Mouse (Mus musculus) hindbrain, embryonic 12.5 days (tissue): ENCODE results near the gene Mcu. TPM values are rescaled to one million over a fixed set of nuclear protein-coding genes. Genes with fewer than 3 reads are reported as not detected.
A peak's percentile ranks its signal among the peaks of the same experiment; 100 is the strongest.

Experiments used
- ATAC-seq: fragments of 200-750 bp; cut with Nextera tagmentation; 2 replicates; pipeline ENCODE4 v1.8.0; 2017; ENCODE audit warnings: moderate TSS enrichment; ENCODE audit not compliant: low FRiP score
- H3K27ac ChIP-seq: fragments of 300-500 bp; sonication (generic); 2 replicates; pipeline ENCODE4 v1.5.1; 2016; ENCODE audit warnings: mild to moderate bottlenecking
- H3K27me3 ChIP-seq: fragments of 300-500 bp; sonication (generic); 2 replicates; pipeline ENCODE4 v1.6.1; 2016; ENCODE audit warnings: mild to moderate bottlenecking
- H3K36me3 ChIP-seq: fragments of 300-500 bp; sonication (generic); 2 replicates; pipeline ENCODE4 v1.6.1; 2016; ENCODE audit warnings: mild to moderate bottlenecking
- H3K4me1 ChIP-seq: fragments of 300-500 bp; sonication (generic); 2 replicates; pipeline ENCODE4 v1.6.1; 2016
- H3K4me2 ChIP-seq: fragments of 300-500 bp; sonication (generic); replicated peaks from 2 replicates; pipeline ENCODE4 v1.6.1; 2016; ENCODE audit warnings: mild to moderate bottlenecking
- H3K4me3 ChIP-seq: fragments of 300-500 bp; sonication (generic); 2 replicates; pipeline ENCODE4 v1.5.1; 2016; ENCODE audit warnings: mild to moderate bottlenecking
- H3K9ac ChIP-seq: fragments of 300-500 bp; sonication (generic); 2 replicates; pipeline ENCODE4 v1.6.1; 2016; ENCODE audit warnings: mild to moderate bottlenecking, moderate library complexity
- H3K9me3 ChIP-seq: fragments of 300-500 bp; sonication (generic); replicated peaks from 2 replicates; pipeline ENCODE4 v1.6.1; 2016; ENCODE audit warnings: mild to moderate bottlenecking
- WGBS: fragments of 180-500 bp; shearing (Covaris S2); methylation state at CpG from one replicate; pipeline ENCODE4 v1.1.7; 2016; 5-methylcytosine and 5-hydroxymethylcytosine counted together
- polyA plus RNA-seq: library from polyadenylated mRNA; unstranded; fragments of >200 nt; fragmentation: Nextera tagmentation; extraction: Ambion mirVana; gene quantifications from 2 replicates; pipeline ENCODE4 v1.2.1, GENCODE M21; 2016

Mcu gene
- polyA plus RNA-seq, 1 experiment from 2014 or later, result 23.2 TPM

DNA sequence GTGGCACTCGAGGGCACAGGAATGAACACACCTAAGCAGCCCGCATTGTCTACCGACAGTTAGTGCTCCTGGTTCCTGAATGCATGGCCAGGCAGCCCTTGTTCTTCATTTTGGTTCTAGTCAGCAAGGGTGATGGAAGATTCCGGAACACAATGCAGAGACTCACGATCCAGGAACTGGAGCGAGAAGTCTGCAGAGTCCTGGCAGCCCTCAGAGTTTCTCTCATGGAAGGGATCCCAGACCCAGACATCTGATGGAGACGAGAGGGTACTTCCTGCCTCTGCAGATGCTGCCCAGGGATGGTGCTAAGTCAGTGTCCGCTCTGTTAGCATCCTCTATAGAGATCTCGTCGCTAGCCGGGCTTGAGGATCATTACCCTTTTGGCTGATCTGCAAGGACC is 75.0 kb downstream of the Mcu start:
- Histone ChIP-seq H3K4me1 (peaks cover 20% of the 10 kb centered on the region), H3K27ac (no peak overlapping the region), H3K4me3 (no peak overlapping the region), H3K4me2 (no peak overlapping the region), H3K9me3 (0 out of 2 replicates have a peak, but pooled peaks cover 6% of the 10 kb centered on the region), H3K36me3 (0 out of 2 replicates have a peak, but pooled peaks cover 4% of the 10 kb centered on the region), H3K9ac (no peak overlapping the region), H3K27me3 (no peaks in the 10 kb centered on the region; the same call in 1 of the 2 replicates)
- ATAC-seq, result no peak
- 91% methylated on average over 11 of the region's 11 CpGs for WGBS

DNA sequence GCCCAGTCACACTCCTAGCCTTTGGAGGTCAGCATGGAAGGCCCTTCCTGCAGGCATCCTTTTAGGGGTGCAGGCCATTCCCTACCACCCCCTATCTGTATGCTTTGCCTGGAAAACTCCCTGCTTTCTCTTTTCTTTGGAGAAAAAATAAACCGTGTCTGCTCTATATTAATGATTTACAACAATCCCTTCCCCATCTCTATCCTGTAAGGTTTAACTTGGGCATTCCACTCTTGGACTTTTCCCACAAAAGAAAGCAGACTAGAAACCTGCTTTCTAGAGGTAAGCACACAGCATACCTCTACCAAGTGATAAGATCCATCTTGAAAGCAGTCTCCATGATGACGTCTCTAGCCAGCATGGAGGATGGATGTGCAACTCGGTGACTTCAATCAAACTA is 75.9 kb downstream of the Mcu start:
- no peak for ATAC-seq
- Histone ChIP-seq H3K9ac (no peak overlapping the region), H3K9me3 (no peaks in the 10 kb centered on the region), H3K27ac (no peak overlapping the region), H3K4me1 (peaks cover 20% of the 10 kb centered on the region), H3K4me3 (no peak overlapping the region), H3K27me3 (no peaks in the 10 kb centered on the region; the same call in 1 of the 2 replicates), H3K4me2 (no peak overlapping the region), H3K36me3 (no peaks in the 10 kb centered on the region)
- WGBS, result 81% methylated on average over 3 of the region's 3 CpGs

DNA sequence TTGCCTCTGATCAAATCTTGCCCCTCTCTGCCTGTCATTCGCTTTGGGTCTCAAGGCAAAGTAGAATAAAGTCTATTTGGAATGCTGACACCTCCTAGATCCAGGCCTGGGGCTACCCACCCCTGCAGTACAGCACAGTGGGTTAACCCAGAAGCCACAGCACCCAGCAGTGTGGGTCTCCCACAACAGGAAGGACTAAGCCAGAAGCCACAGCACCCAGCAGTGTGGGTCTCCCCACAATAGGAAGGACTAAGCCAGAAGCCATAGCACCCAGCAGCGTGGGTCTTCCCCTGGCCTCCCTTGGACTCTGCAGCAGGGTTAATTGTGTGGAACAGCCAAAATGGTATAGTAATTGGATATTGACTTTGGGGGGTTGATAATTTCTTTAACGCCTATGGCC is 76.4 kb downstream of the Mcu start:
- H3K9me3 ChIP-seq, result no peaks in the 10 kb centered on the region
- H3K4me3 ChIP-seq, result no peak overlapping the region
- H3K27me3 ChIP-seq, result no peaks in the 10 kb centered on the region; the same call in 1 of the 2 replicates
- no peak overlapping the region for H3K27ac ChIP-seq
- WGBS, result 70% methylated on average over 3 of the region's 3 CpGs
- no peak overlapping the region for H3K4me2 ChIP-seq
- H3K36me3 ChIP-seq, result no peaks in the 10 kb centered on the region
- H3K9ac ChIP-seq, result no peak overlapping the region
- H3K4me1 ChIP-seq, result peaks cover 20% of the 10 kb centered on the region
- ATAC-seq, result peak; percentile 35; the same call in 1 of the 2 replicates

DNA sequence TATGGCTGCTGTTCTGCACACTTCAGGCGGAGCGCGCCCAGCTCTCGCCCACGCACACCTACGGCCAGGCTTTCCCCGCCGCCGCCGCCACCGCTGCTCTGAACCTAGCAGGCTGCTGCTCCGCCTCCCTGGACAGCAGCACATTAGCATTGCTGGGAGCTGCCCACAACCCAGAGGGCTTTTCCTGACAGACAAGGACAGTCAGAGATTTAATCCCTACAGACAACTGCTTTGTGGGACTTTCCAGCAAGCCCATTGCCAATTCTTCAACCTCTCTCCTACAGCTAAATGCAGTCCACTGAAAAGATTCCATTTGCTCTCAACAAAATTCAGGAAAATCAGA is 77.0 kb downstream of the Mcu start:
- peak overlapping the region; percentile 51 for H3K4me2 ChIP-seq
- H3K9ac ChIP-seq, result peak overlapping the region; percentile 46; the same call in 1 of the 2 replicates
- no peaks in the 10 kb centered on the region; the same call in 1 of the 2 replicates for H3K27me3 ChIP-seq
- no peaks in the 10 kb centered on the region for H3K9me3 ChIP-seq
- peak; percentile 52; the same call in 1 of the 2 replicates for ATAC-seq
- peaks cover 20% of the 10 kb centered on the region for H3K4me1 ChIP-seq
- H3K36me3 ChIP-seq, result no peaks in the 10 kb centered on the region
- H3K27ac ChIP-seq, result 0 out of 2 replicates have a peak overlapping the region, but pooled peaks have one; percentile 23
- peak overlapping the region; percentile 24 for H3K4me3 ChIP-seq
- 0% methylated on average over 12 of the region's 12 CpGs for WGBS

DNA sequence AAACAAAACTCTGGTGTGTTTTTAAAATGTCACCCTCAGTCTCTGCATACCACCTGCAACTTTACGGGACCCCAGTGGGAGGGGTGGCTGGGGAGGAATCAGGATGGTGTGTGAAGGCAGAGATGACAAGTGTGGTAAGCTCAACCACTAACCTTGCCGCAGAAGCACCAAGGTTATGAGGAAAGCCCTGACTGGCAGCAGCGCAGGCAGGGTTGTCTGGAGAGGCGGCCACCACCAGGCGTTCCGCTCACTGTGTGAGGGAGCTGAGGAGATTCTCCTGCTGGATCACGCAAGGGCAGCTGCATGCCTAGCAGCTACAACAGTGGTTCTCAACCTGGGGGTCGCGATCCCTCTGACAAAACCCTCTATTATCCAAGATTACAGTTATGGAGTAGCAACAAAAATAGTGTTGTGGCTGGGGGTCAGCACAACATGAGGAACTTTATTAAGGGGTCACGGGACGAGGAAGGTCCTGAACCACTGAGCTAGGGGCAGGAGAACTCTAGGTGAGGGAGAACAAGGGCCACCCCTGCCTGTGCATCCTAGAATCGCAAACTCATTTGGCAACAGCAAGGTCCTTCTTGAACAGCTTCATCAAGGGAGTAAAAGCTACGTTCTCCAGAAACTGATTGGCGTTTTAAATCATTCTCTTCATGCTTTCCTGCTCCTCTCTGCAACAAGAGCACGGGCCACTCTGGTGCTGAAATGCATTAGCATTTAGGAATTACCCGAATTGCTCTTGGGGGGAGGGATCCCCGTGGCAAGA is 77.5 kb downstream of the Mcu start:
- Histone ChIP-seq H3K9ac (peak overlapping the region; percentile 46; the same call in 1 of the 2 replicates), H3K4me3 (peak overlapping the region; percentile 24), H3K36me3 (no peaks in the 10 kb centered on the region), H3K4me1 (peaks cover 20% of the 10 kb centered on the region), H3K27me3 (no peaks in the 10 kb centered on the region; the same call in 1 of the 2 replicates), H3K9me3 (no peaks in the 10 kb centered on the region), H3K4me2 (peak overlapping the region; percentile 51), H3K27ac (0 out of 2 replicates have a peak overlapping the region, but pooled peaks have one; percentile 23)
- 26% methylated on average over 17 of the region's 17 CpGs for WGBS
- ATAC-seq, result peak; percentile 53; the same call in 1 of the 2 replicates

DNA sequence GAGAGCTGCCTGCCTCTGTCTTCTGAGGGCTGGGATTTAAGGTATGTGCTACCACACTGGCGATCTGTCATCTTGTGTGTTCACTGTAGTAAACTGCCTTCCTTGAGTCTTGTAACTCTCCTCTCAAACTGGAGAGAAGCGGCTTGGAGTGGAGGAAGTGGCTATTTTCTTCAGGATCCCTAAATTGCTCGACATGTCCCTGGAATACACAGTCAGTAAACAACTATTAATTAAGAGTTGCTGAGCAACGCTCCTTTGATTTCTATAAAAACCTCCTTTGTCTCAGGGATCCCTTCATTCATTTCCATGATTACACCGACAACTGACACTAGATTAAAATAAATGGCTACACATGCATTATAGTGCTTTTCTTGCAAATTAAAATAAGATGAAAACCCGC is 78.4 kb downstream of the Mcu start:
- no peaks in the 10 kb centered on the region for H3K36me3 ChIP-seq
- no peak overlapping the region for H3K4me2 ChIP-seq
- WGBS, result 70% methylated on average over 6 of the region's 6 CpGs
- no peak overlapping the region for H3K4me3 ChIP-seq
- H3K9me3 ChIP-seq, result no peaks in the 10 kb centered on the region
- no peak overlapping the region for H3K27ac ChIP-seq
- no peak overlapping the region for H3K9ac ChIP-seq
- ATAC-seq, result no peak
- no peaks in the 10 kb centered on the region; the same call in 1 of the 2 replicates for H3K27me3 ChIP-seq
- peaks cover 20% of the 10 kb centered on the region for H3K4me1 ChIP-seq

DNA sequence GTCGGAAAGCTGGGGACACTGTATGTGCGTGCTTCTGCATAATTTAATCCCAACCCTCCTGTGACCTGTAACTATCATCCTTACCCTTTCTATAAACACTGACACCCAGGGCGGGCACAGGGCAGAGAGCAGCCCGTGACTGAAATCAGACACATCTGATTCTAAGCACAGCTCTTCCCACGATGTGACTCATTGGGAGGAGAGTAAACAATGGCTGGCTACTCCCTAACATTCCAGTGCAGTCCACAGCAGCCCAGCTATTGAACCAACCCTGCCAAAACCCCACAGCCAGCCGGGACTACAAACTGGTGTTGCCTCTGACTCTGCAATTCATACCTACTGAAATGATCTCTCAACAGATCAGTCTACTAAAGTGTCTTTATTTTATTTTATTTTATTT is 78.9 kb downstream of the Mcu start:
- Histone ChIP-seq H3K27ac (no peak overlapping the region), H3K4me2 (no peak overlapping the region), H3K9me3 (no peaks in the 10 kb centered on the region), H3K36me3 (no peaks in the 10 kb centered on the region), H3K4me3 (no peak overlapping the region), H3K4me1 (peaks cover 20% of the 10 kb centered on the region), H3K27me3 (no peaks in the 10 kb centered on the region; the same call in 1 of the 2 replicates), H3K9ac (no peak overlapping the region)
- WGBS, result 67% methylated on average over 6 of the region's 6 CpGs
- no peak for ATAC-seq

DNA sequence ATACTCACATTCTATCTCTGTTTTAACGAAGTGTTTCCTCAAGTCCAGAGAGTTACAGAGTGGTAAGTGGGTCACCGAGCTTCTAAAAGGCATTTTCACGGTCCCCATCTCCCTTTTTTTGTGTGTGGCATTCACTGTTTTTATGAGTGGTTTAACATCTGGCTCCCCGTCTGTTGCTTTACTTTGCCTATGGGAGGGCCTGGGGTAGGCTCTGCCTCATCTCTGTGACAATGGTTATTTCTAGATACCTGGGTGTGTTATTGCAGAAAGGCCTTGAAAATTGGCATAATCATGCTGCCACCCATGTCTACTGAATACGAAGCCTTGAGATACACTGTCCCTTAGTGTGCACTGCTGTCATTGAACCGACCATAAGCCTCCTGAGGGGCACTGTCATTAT is 84.2 kb downstream of the Mcu start:
- H3K4me2 ChIP-seq, result no peak overlapping the region
- WGBS, result 87% methylated on average over 6 of the region's 6 CpGs
- ATAC-seq, result no peak

DNA sequence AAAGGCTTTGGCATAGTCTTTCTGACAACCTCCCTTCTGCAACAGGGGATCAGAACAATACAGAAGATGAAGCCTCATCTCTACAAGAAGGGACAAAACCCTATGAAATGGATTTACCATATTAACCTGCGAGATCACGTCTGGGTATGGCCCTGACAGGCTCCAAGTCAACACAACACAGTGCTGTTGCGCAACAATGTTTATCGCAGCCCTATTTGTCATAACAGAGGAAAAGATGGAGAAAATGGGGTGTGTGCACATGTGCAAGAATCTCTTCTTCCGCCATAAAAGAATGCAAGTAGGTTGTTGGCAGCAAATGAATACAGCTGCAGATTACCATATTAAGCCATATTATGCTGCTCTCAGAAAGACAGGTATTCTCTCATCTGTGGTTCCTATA is 88.7 kb downstream of the Mcu start:
- no peaks in the 10 kb centered on the region for H3K36me3 ChIP-seq
- no peak overlapping the region for H3K9ac ChIP-seq
- H3K27ac ChIP-seq, result no peak overlapping the region
- H3K4me3 ChIP-seq, result no peak overlapping the region
- H3K9me3 ChIP-seq, result no peaks in the 10 kb centered on the region
- WGBS, result 95% methylated on average over 5 of the region's 5 CpGs
- H3K4me2 ChIP-seq, result no peak overlapping the region
- ATAC-seq, result no peak
- H3K4me1 ChIP-seq, result peaks cover 8% of the 10 kb centered on the region
- no peaks in the 10 kb centered on the region for H3K27me3 ChIP-seq

More for the DNA sequence above, 84.2 kb downstream of the Mcu start:
- no peak overlapping the region for H3K9ac ChIP-seq
- no peaks in the 10 kb centered on the region for H3K27me3 ChIP-seq
- no peaks in the 10 kb centered on the region for H3K36me3 ChIP-seq
- H3K4me1 ChIP-seq, result no peaks in the 10 kb centered on the region
- H3K9me3 ChIP-seq, result no peaks in the 10 kb centered on the region
- no peak overlapping the region for H3K27ac ChIP-seq
- no peak overlapping the region for H3K4me3 ChIP-seq

DNA sequence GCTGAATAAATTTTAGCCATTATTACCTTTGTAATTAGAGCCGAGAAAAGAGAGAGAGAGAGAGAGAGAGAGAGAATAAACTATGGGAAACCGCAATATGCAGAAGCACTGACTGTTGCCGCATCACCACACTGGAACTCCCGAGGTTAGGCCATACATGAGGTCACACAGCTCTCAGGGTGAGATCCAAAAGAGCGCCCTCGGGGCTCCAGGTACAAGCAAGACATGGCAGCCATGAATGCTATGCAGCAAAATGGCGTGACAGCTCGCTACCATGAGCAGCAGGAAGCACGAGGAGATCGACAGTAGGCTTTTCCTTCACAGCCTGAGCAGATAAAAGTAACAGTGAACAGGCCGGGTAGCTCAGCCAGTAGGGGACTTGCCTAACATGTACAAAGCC is 89.2 kb downstream of the Mcu start:
- no peaks in the 10 kb centered on the region for H3K36me3 ChIP-seq
- H3K4me1 ChIP-seq, result peaks cover 8% of the 10 kb centered on the region
- ATAC-seq, result no peak
- 83% methylated on average over 11 of the region's 11 CpGs for WGBS
- H3K27me3 ChIP-seq, result no peaks in the 10 kb centered on the region
- H3K9ac ChIP-seq, result no peak overlapping the region
- no peak overlapping the region for H3K4me2 ChIP-seq
- H3K4me3 ChIP-seq, result no peak overlapping the region
- no peaks in the 10 kb centered on the region for H3K9me3 ChIP-seq
- H3K27ac ChIP-seq, result no peak overlapping the region

DNA sequence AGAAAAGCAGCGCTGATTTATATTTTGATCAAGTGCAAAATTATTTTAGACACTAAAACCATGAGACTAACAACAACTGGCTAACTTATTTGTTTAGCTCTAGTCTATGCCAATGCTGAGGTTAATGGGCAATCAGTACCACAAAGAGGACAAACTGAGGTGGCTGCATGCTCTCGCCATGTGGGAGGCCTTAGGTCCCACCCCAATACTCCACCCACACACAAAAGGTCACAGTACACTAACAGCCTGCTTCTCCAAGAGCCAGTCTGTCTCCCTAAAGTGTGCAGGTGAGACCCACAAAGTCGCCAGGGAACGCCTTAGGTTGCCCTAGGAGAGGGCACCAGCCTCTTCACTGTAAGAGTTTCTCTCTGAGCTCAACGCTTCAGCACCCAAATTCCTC is 91.8 kb downstream of the Mcu start:
- 90% methylated on average over 5 of the region's 5 CpGs for WGBS
- H3K4me3 ChIP-seq, result no peak overlapping the region
- no peak overlapping the region for H3K9ac ChIP-seq
- no peak for ATAC-seq
- H3K27ac ChIP-seq, result no peak overlapping the region
- peaks cover 8% of the 10 kb centered on the region for H3K4me1 ChIP-seq
- no peaks in the 10 kb centered on the region for H3K9me3 ChIP-seq
- no peaks in the 10 kb centered on the region for H3K27me3 ChIP-seq
- no peak overlapping the region for H3K4me2 ChIP-seq
- no peaks in the 10 kb centered on the region for H3K36me3 ChIP-seq

DNA sequence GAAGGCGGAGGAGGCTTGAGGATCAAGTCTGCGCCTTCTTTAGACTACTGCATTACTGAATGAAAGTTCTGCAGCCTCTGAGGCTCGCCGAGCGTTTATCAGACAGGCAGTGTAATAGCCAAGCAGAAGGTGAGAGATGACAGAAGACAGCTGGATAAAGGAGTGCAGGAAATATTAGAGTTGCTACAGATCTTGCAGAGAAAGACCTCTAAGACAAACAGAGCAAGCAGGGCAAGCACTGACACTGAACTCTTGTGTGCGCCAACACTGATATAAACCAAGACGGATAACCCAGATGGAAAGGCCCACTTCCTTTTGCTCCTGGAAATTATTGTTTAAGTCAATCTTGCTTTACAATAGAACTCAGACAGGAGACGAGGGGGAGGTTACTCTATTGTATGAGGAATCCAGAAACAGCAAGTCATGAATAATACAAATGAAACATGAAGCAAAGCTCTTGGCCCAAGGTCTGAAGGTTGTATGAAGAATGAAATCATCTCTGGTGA is 92.6 kb downstream of the Mcu start:
- peaks cover 8% of the 10 kb centered on the region for H3K4me1 ChIP-seq
- H3K27ac ChIP-seq, result no peak overlapping the region
- ATAC-seq, result no peak
- H3K36me3 ChIP-seq, result no peaks in the 10 kb centered on the region
- 64% methylated on average over 8 of the region's 8 CpGs for WGBS
- no peak overlapping the region for H3K4me3 ChIP-seq
- no peaks in the 10 kb centered on the region for H3K27me3 ChIP-seq
- H3K9me3 ChIP-seq, result no peaks in the 10 kb centered on the region
- H3K4me2 ChIP-seq, result no peak overlapping the region
- no peak overlapping the region for H3K9ac ChIP-seq

DNA sequence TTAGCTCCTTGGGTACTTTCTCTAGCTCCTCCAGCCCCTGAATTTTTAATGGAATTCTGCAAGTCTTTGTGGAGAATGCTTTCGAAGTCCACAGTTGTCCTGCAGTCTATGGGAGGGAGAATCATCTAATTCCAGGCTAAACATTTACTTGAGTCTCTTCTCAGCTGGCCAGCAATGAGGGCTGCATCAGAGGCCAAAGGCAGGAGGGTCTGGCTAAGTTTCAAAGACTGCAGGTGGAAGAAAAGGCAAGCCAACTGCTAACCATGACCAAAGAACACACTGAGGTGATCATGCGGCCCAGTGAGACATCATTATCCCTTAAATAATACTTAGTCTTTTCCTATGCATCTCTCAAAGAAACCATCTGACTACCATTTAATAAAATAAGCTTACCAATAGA is 95.8 kb downstream of the Mcu start:
- H3K27ac ChIP-seq, result no peak overlapping the region
- H3K27me3 ChIP-seq, result no peaks in the 10 kb centered on the region; the same call in 1 of the 2 replicates
- H3K9me3 ChIP-seq, result no peaks in the 10 kb centered on the region
- H3K4me3 ChIP-seq, result no peak overlapping the region
- no peak overlapping the region for H3K4me2 ChIP-seq
- H3K36me3 ChIP-seq, result no peaks in the 10 kb centered on the region
- H3K9ac ChIP-seq, result no peak overlapping the region
- H3K4me1 ChIP-seq, result peaks cover 8% of the 10 kb centered on the region
- ATAC-seq, result no peak
- 95% methylated on average over 2 of the region's 2 CpGs for WGBS
